In genomic region chr4:153913635-153914034, GRCm38 (mm10) we compare ENCODE assay signal across 18 mouse cellular contexts. TPM values are rescaled to one million over a fixed set of nuclear protein-coding genes. Genes with fewer than 3 reads are reported as not detected.
DNase-seq lines count a peak whose midpoint lies in the region; ATAC-seq and TF ChIP-seq lines count a peak whose summit lies in the region.
"Had no signal": no experiment of that assay in that cellular context is flagged by ENCODE, and none has a peak within 500 bp of the region (broad histone marks: within the 10 kb centered on the region; RNA-seq: fewer than 3 reads in every experiment).

No protein-coding gene starts in this region.

- no peak overlapping the region for H3K4me3 ChIP-seq in liver, embryonic 14.5 days (ENCODE audit: insufficient read depth in 1 of 2, low read depth in 2 of 2, low read length in 2 of 2)
- H3K4me3 ChIP-seq: embryonic facial prominence, embryonic 13.5 days; hindbrain, embryonic 13.5 days; myocyte; neural tube, embryonic 15.5 days had no signal

- no peak overlapping the region for H3K9ac ChIP-seq in liver, embryonic 14.5 days (replicated peaks)
- H3K9ac ChIP-seq: embryonic facial prominence, embryonic 13.5 days; hindbrain, embryonic 13.5 days; liver, postnatal 0 days; neural tube, embryonic 15.5 days had no signal

- DNase-seq in embryo, embryonic 10.5 days (ENCODE audit: low spot score) = peak; percentile 8
- DNase-seq in embryo, embryonic 10 days (ENCODE audit: low spot score) = no peak
- no peak for DNase-seq in liver, embryonic 14.5 days (ENCODE audit: low read depth in 3 of 3, low spot score in 3 of 3)
- DNase-seq in liver = no peak
- peak; percentile 75 for DNase-seq in R1 (ENCODE audit: low read depth, low spot score)
- DNase-seq in retina, postnatal 1 day = peak; percentile 43
- no peak for DNase-seq in spleen, adult 12 weeks (ENCODE audit: low spot score)
- DNase-seq: kidney, postnatal 10 days; liver, postnatal 0 days; lung, postnatal 36 days; spleen, adult 18-20 months; thymus, adult 2 months had no signal

- H3K27ac ChIP-seq in liver, embryonic 14.5 days = no peak overlapping the region
- H3K27ac ChIP-seq: embryonic facial prominence, embryonic 13.5 days; hindbrain, embryonic 13.5 days; neural tube, embryonic 15.5 days had no signal

- no peaks in the 10 kb centered on the region for H3K27me3 ChIP-seq in liver, embryonic 14.5 days (ENCODE audit: control insufficient read depth, insufficient read depth, low read length)

- H3K36me3 ChIP-seq in liver, embryonic 14.5 days (replicated peaks; ENCODE audit: control insufficient read depth, insufficient read depth, low read depth) = no peaks in the 10 kb centered on the region
- H3K36me3 ChIP-seq: embryonic facial prominence, embryonic 13.5 days; hindbrain, embryonic 13.5 days; neural tube, embryonic 15.5 days had no signal

- 0 out of 2 replicates have a peak, but pooled peaks have one; percentile 24 for TF ChIP-seq CTCF in liver, embryonic 14.5 days (IDR thresholded peaks at IDR 0.05; ENCODE audit: low read depth)

- H3K9me3 ChIP-seq in liver, embryonic 14.5 days (ENCODE audit: control insufficient read depth, low read length) = no peaks in the 10 kb centered on the region; the same call in 1 of the 2 replicates
- H3K9me3 ChIP-seq: embryonic facial prominence, embryonic 13.5 days; hindbrain, embryonic 13.5 days; neural tube, embryonic 15.5 days had no signal

- H3K4me1 ChIP-seq in liver, embryonic 14.5 days (replicated peaks; ENCODE audit: control insufficient read depth in 2 of 2, insufficient read depth in 2 of 2, low read length in 1 of 2) = no peaks in the 10 kb centered on the region
- H3K4me1 ChIP-seq: embryonic facial prominence, embryonic 13.5 days had no signal

- H3K4me2 ChIP-seq in liver, embryonic 14.5 days (ENCODE audit: low read depth) = no peak overlapping the region
- H3K4me2 ChIP-seq: embryonic facial prominence, embryonic 13.5 days; hindbrain, embryonic 13.5 days; midbrain, embryonic 11.5 days; neural tube, embryonic 15.5 days had no signal

- WGBS in liver, embryonic 14.5 days (ENCODE audit: insufficient replicate concordance) = 56% methylated on average over 3 of the region's 3 CpGs

- ATAC-seq in liver, embryonic 14.5 days (ENCODE audit: insufficient read depth) = no peak
- ATAC-seq: intestine, postnatal 0 days; liver, postnatal 0 days had no signal

- TF ChIP-seq EP300 in liver, embryonic 14.5 days (IDR thresholded peaks at IDR 0.05; ENCODE audit: low read depth) = no peak

RNA-seq across cellular contexts. Expression of gene A430005L14Rik, which starts 43.4 kb away (rescaled TPM):
- 26.6 and 30.3 TPM in 2 replicates for polyA plus RNA-seq in liver, embryonic 14.5 days (2012; rRNA removed)
- polyA plus RNA-seq in liver, embryonic 14.5 days (2014; fragmentation: Nextera tagmentation; extraction: Ambion mirVana) = 57.9 and 61.5 TPM in 2 replicates

Comparison
In these comparisons a context has a peak if more than half of its experiments do, and no peak if none do; other contexts are left out.
1. DNase-seq: peak in embryo, embryonic 10.5 days (single experiment), R1 (single experiment) and retina, postnatal 1 day (single experiment); none in embryo, embryonic 10 days (single experiment), liver, embryonic 14.5 days (0 of 3), liver (single experiment) and spleen, adult 12 weeks (single experiment).